Comparison of ENCODE assay signal across 8 mouse cellular contexts in genomic region chr1:120685650-120686244, GRCm38 (mm10).
A peak's percentile ranks its signal among the peaks of the same experiment; 100 is the strongest.
DNase-seq lines count a peak whose midpoint lies in the region; ATAC-seq and TF ChIP-seq lines count a peak whose summit lies in the region.

No protein-coding gene starts in this region.

- DNase-seq in forebrain, embryonic 10.5 days (ENCODE audit: extremely low spot score, low spot score), result no peak
- peak; percentile 26 for DNase-seq in lung, embryonic 14.5 days
- DNase-seq in lung, adult 18-20 months, result no peak
- DNase-seq in urinary bladder, postnatal 25 days (ENCODE audit: low spot score), result no peak

- peak; percentile 51 for TF ChIP-seq CTCF in lung, embryonic 14.5 days (IDR thresholded peaks at IDR 0.05; ENCODE audit: low read depth)

- WGBS in forebrain, embryonic 15.5 days, result 51% methylated on average over 6 of the region's 6 CpGs
- 47% methylated on average over 6 of the region's 6 CpGs for WGBS in forebrain, embryonic 10.5 days
- 35% methylated on average over 6 of the region's 6 CpGs for WGBS in lung, embryonic 14.5 days
- WGBS in hindbrain, embryonic 13.5 days, result 52% methylated on average over 6 of the region's 6 CpGs
- 49% methylated on average over 6 of the region's 6 CpGs for WGBS in neural tube, embryonic 12.5 days

- H3K27ac ChIP-seq in forebrain, embryonic 15.5 days (replicated peaks), result no peak overlapping the region
- H3K27ac ChIP-seq in forebrain, embryonic 10.5 days, result no peak overlapping the region
- H3K27ac ChIP-seq in lung, embryonic 14.5 days (ENCODE audit: low read depth), result no peak overlapping the region
- H3K27ac ChIP-seq in hindbrain, embryonic 13.5 days, result no peak overlapping the region
- no peak overlapping the region for H3K27ac ChIP-seq in neural tube, embryonic 12.5 days

- H3K9me3 ChIP-seq in forebrain, embryonic 15.5 days, result no peaks in the 10 kb centered on the region
- no peaks in the 10 kb centered on the region for H3K9me3 ChIP-seq in forebrain, embryonic 10.5 days
- no peaks in the 10 kb centered on the region for H3K9me3 ChIP-seq in lung, embryonic 14.5 days (ENCODE audit: low read depth, low read length)
- H3K9me3 ChIP-seq in hindbrain, embryonic 13.5 days, result no peaks in the 10 kb centered on the region
- no peaks in the 10 kb centered on the region for H3K9me3 ChIP-seq in neural tube, embryonic 12.5 days

- H3K9ac ChIP-seq in forebrain, embryonic 15.5 days (replicated peaks), result no peak overlapping the region
- H3K9ac ChIP-seq in lung, embryonic 14.5 days, result no peak overlapping the region
- no peak overlapping the region for H3K9ac ChIP-seq in hindbrain, embryonic 13.5 days
- H3K9ac ChIP-seq in neural tube, embryonic 12.5 days, result no peak overlapping the region

- no peaks in the 10 kb centered on the region for H3K36me3 ChIP-seq in forebrain, embryonic 15.5 days
- H3K36me3 ChIP-seq in forebrain, embryonic 10.5 days (replicated peaks), result no peaks in the 10 kb centered on the region
- H3K36me3 ChIP-seq in lung, embryonic 14.5 days (ENCODE audit: insufficient read depth), result no peaks in the 10 kb centered on the region
- no peaks in the 10 kb centered on the region for H3K36me3 ChIP-seq in hindbrain, embryonic 13.5 days
- no peaks in the 10 kb centered on the region for H3K36me3 ChIP-seq in neural tube, embryonic 12.5 days

- no peaks in the 10 kb centered on the region for H3K4me1 ChIP-seq in forebrain, embryonic 15.5 days
- H3K4me1 ChIP-seq in forebrain, embryonic 10.5 days, result no peaks in the 10 kb centered on the region; the same call in 1 of the 2 replicates
- no peaks in the 10 kb centered on the region for H3K4me1 ChIP-seq in lung, embryonic 14.5 days (ENCODE audit: insufficient read depth)
- no peaks in the 10 kb centered on the region for H3K4me1 ChIP-seq in hindbrain, embryonic 13.5 days (replicated peaks)
- no peaks in the 10 kb centered on the region for H3K4me1 ChIP-seq in neural tube, embryonic 12.5 days

- H3K27me3 ChIP-seq in forebrain, embryonic 15.5 days, result no peaks in the 10 kb centered on the region
- peaks cover 12% of the 10 kb centered on the region; the same call in 1 of the 2 replicates for H3K27me3 ChIP-seq in forebrain, embryonic 10.5 days (ENCODE audit: poor library complexity, severe bottlenecking)
- no peaks in the 10 kb centered on the region for H3K27me3 ChIP-seq in lung, embryonic 14.5 days (ENCODE audit: insufficient read depth, low read length)
- no peaks in the 10 kb centered on the region for H3K27me3 ChIP-seq in hindbrain, embryonic 13.5 days
- no peaks in the 10 kb centered on the region for H3K27me3 ChIP-seq in neural tube, embryonic 12.5 days (replicated peaks)

- ATAC-seq in forebrain, embryonic 15.5 days (replicated peaks), result 0 out of 2 replicates have a peak, but pooled peaks have one; percentile 55
- 0 out of 2 replicates have a peak, but pooled peaks have one; percentile 11 for ATAC-seq in lung, embryonic 14.5 days (ENCODE audit: insufficient read depth)
- peak; percentile 75 for ATAC-seq in hindbrain, embryonic 13.5 days (ENCODE audit: low FRiP score)
- ATAC-seq in neural tube, embryonic 12.5 days (ENCODE audit: low FRiP score, low read depth), result peak; percentile 56; the same call in 1 of the 2 replicates
- ATAC-seq in inflammation-experienced regulatory T-cells, adult 6 months, result no peak

- no peak overlapping the region for H3K4me3 ChIP-seq in forebrain, embryonic 15.5 days
- no peak overlapping the region for H3K4me3 ChIP-seq in forebrain, embryonic 10.5 days
- H3K4me3 ChIP-seq in lung, embryonic 14.5 days (ENCODE audit: low read depth, low read length), result no peak overlapping the region
- H3K4me3 ChIP-seq in hindbrain, embryonic 13.5 days, result no peak overlapping the region
- H3K4me3 ChIP-seq in neural tube, embryonic 12.5 days, result no peak overlapping the region

- H3K4me2 ChIP-seq in forebrain, embryonic 15.5 days (replicated peaks), result no peak overlapping the region
- no peak overlapping the region for H3K4me2 ChIP-seq in lung, embryonic 14.5 days
- H3K4me2 ChIP-seq in hindbrain, embryonic 13.5 days, result no peak overlapping the region
- H3K4me2 ChIP-seq in neural tube, embryonic 12.5 days (replicated peaks), result no peak overlapping the region
